Mouse (Mus musculus) MN1 (cell line): ENCODE results near the gene Dot1l.

Source experiments
- DNase-seq: peaks from one replicate; pipeline ENCODE4 v3.0.0-alpha.2; 2016; ENCODE audit warnings: low spot score

Dot1l gene

GRCm38 (mm10) chr10:80832818-80833217 lies 77.8 kb downstream of the Dot1l start:
- DNase-seq, result no peak

GRCm38 (mm10) chr10:80835617-80836016 lies 80.6 kb downstream of the Dot1l start:
- no peak for DNase-seq

GRCm38 (mm10) chr10:80836949-80837379 lies 82.0 kb downstream of the Dot1l start:
- DNase-seq, result no peak

- DNase-seq, result no peak
Observed at GRCm38 (mm10) chr10:80837827-80838226, 82.8 kb downstream of the Dot1l start.

- DNase-seq, result no peak
Observed at GRCm38 (mm10) chr10:80838346-80838912, 83.4 kb downstream of the Dot1l start.

GRCm38 (mm10) chr10:80839848-80840247 lies 84.8 kb downstream of the Dot1l start:
- no peak for DNase-seq

GRCm38 (mm10) chr10:80841685-80842084 lies 86.7 kb downstream of the Dot1l start:
- no peak for DNase-seq

- DNase-seq, result no peak
Observed at GRCm38 (mm10) chr10:80842334-80842733, 87.3 kb downstream of the Dot1l start.

- no peak for DNase-seq
Observed at GRCm38 (mm10) chr10:80843087-80843930, 88.3 kb downstream of the Dot1l start.

GRCm38 (mm10) chr10:80843931-80844547 lies 89.0 kb downstream of the Dot1l start, which contains the start of gene Lingo3:
Lingo3 (minus strand) TSS chr10:80844039.
- DNase-seq, result no peak
